Mouse (Mus musculus) embryonic facial prominence, embryonic 11.5 days (tissue): ENCODE measurements around the gene Cox20. TPM values are rescaled to one million over a fixed set of nuclear protein-coding genes. Genes with fewer than 3 reads are reported as not detected.
A peak's percentile ranks its signal among the peaks of the same experiment; 100 is the strongest.

Experiments
- ATAC-seq: fragments of 200-750 bp; cut with Nextera tagmentation; replicated peaks from 2 replicates; pipeline ENCODE4 v1.8.0; 2017; ENCODE audit warnings: low read depth; ENCODE audit not compliant: insufficient number of reproducible peaks, low FRiP score, low TSS enrichment
- DNase-seq: peaks from one replicate; pipeline ENCODE4 v3.0.0-alpha.2; 2015; ENCODE audit warnings: low spot score
- H3K27ac ChIP-seq: fragments of 300-500 bp; sonication (generic); replicated peaks from 2 replicates; pipeline ENCODE4 v1.5.1; 2014; ENCODE audit warnings: mild to moderate bottlenecking, low read depth, low read length, control low read depth
- H3K27me3 ChIP-seq: fragments of 300-500 bp; sonication (generic); 2 replicates; pipeline ENCODE4 v1.6.1; 2014; ENCODE audit warnings: mild to moderate bottlenecking, low read length, moderate library complexity, mixed read lengths; ENCODE audit not compliant: control insufficient read depth, insufficient read depth
- H3K36me3 ChIP-seq: fragments of 300-500 bp; sonication (generic); replicated peaks from 2 replicates; pipeline ENCODE4 v1.6.1; 2014; ENCODE audit warnings: low read depth, mild to moderate bottlenecking, low read length, moderate library complexity, mixed read lengths; ENCODE audit not compliant: control insufficient read depth, insufficient read depth
- H3K4me1 ChIP-seq: fragments of 300-500 bp; sonication (generic); 2 replicates; pipeline ENCODE4 v1.6.1; 2014; ENCODE audit warnings: low read length, mixed read lengths; ENCODE audit not compliant: control insufficient read depth, insufficient read depth
- H3K4me2 ChIP-seq: fragments of 300-500 bp; sonication (generic); 2 replicates; pipeline ENCODE4 v1.6.1; 2014; ENCODE audit warnings: low read depth, mild to moderate bottlenecking, control low read depth, low read length, moderate library complexity
- H3K4me3 ChIP-seq: fragments of 300-500 bp; sonication (generic); 2 replicates; pipeline ENCODE4 v1.5.1; 2014; ENCODE audit warnings: low read depth, low read length, control low read depth
- H3K9ac ChIP-seq: fragments of 300-500 bp; sonication (generic); replicated peaks from 2 replicates; pipeline ENCODE4 v1.6.1; 2014; ENCODE audit warnings: mild to moderate bottlenecking, control low read depth, low read length
- H3K9me3 ChIP-seq: fragments of 300-500 bp; sonication (generic); replicated peaks from 2 replicates; pipeline ENCODE4 v1.6.1; 2016; ENCODE audit warnings: mild to moderate bottlenecking, low read length, inconsistent platforms, mixed read lengths; ENCODE audit not compliant: control insufficient read depth
- WGBS: fragments of 180-500 bp; shearing (Covaris S2); extraction: QIAGEN DNeasy Blood & Tissue Kit; methylation state at CpG from one replicate; pipeline ENCODE4 v1.1.7; 2014; 5-methylcytosine and 5-hydroxymethylcytosine counted together
- polyA plus RNA-seq: library from polyadenylated mRNA; unstranded; fragments of >200 nt; fragmentation: Nextera tagmentation; extraction: Ambion mirVana; gene quantifications from 2 replicates; pipeline ENCODE4 v1.2.1, GENCODE M21; 2014

The Cox20 gene
- polyA plus RNA-seq, 1 experiment from 2014 or later = 120 TPM

DNA sequence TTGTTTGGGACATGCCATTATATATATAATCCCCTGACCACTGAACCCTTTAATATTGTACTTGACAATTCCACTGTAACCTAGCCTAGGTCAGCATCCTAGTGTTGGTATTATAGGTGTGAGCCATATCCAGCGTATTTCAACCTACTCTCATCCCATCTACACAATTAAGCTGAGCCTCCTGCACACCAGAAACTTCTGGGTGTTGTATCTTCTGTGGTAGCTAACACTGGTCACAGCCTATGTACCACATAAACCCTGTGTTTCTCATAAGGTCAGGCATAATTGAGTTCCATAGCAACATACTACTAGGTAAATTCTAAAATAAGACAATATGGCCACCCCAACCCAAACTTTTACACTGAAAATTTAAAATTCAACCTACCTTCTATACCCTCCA is 4.3 kb downstream of the Cox20 start:
- Histone ChIP-seq H3K27me3 (no peaks in the 10 kb centered on the region), H3K4me2 (no peak overlapping the region), H3K4me3 (no peak overlapping the region), H3K9me3 (no peaks in the 10 kb centered on the region), H3K9ac (no peak overlapping the region), H3K27ac (no peak overlapping the region), H3K36me3 (peaks cover 4% of the 10 kb centered on the region; the same call in 1 of the 2 replicates), H3K4me1 (no peaks in the 10 kb centered on the region)
- ATAC-seq (no peak), DNase-seq (no peak)
- 89% methylated on average over 1 of the region's 1 CpGs for WGBS

DNA sequence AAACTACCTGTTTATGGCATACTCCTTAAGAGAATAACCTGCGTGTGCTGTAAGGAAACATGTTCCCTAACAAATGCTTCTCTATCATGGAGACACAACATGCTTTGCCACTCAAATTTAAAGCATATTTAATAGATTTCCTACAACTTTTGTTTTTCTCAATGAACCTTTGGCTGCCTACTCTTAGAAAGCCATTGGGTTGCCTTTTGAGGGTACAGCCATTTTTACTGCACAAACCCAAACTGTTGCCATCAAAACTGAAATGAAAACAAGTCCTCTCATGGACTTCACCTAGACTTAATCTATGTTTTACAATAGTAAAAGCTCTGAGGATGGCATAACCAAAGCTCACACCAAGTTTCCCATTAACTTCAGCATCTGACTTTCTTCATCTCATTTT is 5.6 kb downstream of the Cox20 start:
- peaks cover 4% of the 10 kb centered on the region; the same call in 1 of the 2 replicates for H3K36me3 ChIP-seq
- H3K4me2 ChIP-seq = no peak overlapping the region
- no peak for DNase-seq
- H3K4me1 ChIP-seq = no peaks in the 10 kb centered on the region
- no peaks in the 10 kb centered on the region for H3K27me3 ChIP-seq
- no peak overlapping the region for H3K9ac ChIP-seq
- 98% methylated on average over 1 of the region's 1 CpGs for WGBS
- ATAC-seq = no peak
- no peaks in the 10 kb centered on the region for H3K9me3 ChIP-seq
- H3K27ac ChIP-seq = no peak overlapping the region
- no peak overlapping the region for H3K4me3 ChIP-seq

DNA sequence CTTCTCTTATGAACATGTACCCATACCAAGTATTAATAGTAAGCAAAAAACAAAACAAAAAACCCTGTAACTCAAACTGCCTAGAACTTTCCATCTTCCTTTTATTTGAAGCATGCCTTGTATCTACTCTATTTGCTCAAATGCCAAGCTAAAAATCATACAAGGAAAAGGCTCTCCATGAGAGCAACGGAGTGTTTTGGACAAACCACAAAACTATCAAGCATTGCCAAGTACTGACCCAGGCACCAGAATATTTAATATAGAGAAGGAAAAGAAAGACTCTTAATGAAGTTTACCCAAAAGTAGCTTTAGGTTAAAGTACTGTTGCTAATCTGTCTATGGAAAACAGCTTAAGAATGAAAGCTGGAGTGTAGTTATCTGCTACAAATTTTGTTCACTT is 7.4 kb downstream of the Cox20 start:
- Histone ChIP-seq H3K27me3 (no peaks in the 10 kb centered on the region), H3K4me3 (no peak overlapping the region), H3K9ac (no peak overlapping the region), H3K9me3 (no peaks in the 10 kb centered on the region), H3K4me2 (no peak overlapping the region), H3K4me1 (no peaks in the 10 kb centered on the region), H3K36me3 (peaks cover 4% of the 10 kb centered on the region), H3K27ac (no peak overlapping the region)
- 98% methylated on average over 1 of the region's 1 CpGs for WGBS
- DNase-seq (no peak), ATAC-seq (no peak)

DNA sequence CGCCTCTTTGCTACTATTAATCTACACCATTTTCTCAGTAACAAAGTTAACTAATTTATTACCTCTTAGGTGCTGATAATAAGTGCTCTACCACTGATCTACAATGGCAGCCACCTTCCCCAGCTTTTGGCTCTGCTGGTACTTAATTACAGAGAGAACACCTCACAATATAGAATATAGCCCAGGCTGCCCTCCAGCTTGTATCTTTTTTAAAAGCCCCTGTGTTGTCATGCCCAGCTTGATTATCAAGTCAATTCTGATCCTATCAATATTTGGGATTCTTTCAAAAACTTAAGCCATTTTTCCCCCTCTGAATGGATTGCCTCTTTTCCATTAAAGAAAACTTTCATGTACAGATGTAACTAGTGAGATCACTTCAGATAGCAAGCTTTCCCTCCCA is 8.0 kb downstream of the Cox20 start:
- Histone ChIP-seq H3K4me1 (no peaks in the 10 kb centered on the region), H3K9ac (no peak overlapping the region), H3K4me2 (no peak overlapping the region), H3K4me3 (no peak overlapping the region), H3K27me3 (no peaks in the 10 kb centered on the region), H3K9me3 (no peaks in the 10 kb centered on the region), H3K27ac (no peak overlapping the region), H3K36me3 (peaks cover 4% of the 10 kb centered on the region)
- ATAC-seq = no peak
- 88% methylated on average over 1 of the region's 1 CpGs for WGBS
- no peak for DNase-seq

DNA sequence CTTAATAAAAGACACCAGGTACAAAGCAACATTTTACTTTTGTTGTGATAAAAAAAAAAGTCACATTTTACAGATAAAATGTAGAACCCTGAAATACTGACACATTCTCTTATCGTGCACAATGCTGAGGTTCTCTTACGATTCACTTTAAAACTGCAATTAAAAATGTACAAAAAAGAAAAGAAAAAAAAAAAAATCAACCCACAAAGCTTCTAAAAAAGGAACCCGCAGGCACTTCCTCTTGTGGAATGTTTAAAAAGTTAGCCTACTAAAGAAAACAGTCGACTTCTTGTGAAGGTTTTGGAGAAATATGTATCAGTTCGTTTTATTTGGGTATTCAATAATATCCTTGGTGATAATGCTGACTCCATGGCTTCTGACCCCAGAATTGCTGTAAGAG is 10.1 kb downstream of the Cox20 start:
- no peaks in the 10 kb centered on the region for H3K4me1 ChIP-seq
- peaks cover 3% of the 10 kb centered on the region for H3K36me3 ChIP-seq
- no peak overlapping the region for H3K4me3 ChIP-seq
- ATAC-seq (no peak), DNase-seq (no peak)
- H3K27me3 ChIP-seq = no peaks in the 10 kb centered on the region
- no peak overlapping the region for H3K9ac ChIP-seq
- H3K9me3 ChIP-seq = no peaks in the 10 kb centered on the region
- WGBS = 86% methylated on average over 5 of the region's 5 CpGs
- no peak overlapping the region for H3K27ac ChIP-seq
- H3K4me2 ChIP-seq = no peak overlapping the region

DNA sequence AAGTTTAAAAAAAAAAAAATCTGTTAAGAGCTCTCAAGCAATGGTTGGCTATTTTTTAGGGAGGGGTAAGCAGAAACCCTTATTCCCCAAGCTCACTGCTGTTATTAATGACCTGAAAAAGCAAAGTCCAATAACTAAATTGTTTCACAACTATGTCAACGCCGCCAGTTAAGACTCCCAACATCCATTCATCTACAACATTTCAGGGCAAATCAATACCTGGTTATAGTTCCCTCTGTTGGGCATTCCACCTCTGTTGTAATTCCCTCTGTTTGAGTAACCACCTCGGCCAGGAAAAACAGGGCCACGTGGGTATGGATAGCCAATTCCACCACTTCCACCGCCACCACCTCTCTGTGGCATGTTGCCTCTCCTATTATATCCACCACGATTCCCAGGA is 11.0 kb downstream of the Cox20 start:
- Histone ChIP-seq H3K4me3 (no peak overlapping the region), H3K27me3 (no peaks in the 10 kb centered on the region), H3K36me3 (peaks cover 3% of the 10 kb centered on the region), H3K4me1 (no peaks in the 10 kb centered on the region), H3K27ac (no peak overlapping the region), H3K9me3 (no peaks in the 10 kb centered on the region), H3K9ac (no peak overlapping the region), H3K4me2 (no peak overlapping the region)
- no peak for DNase-seq
- no peak for ATAC-seq
- 77% methylated on average over 6 of the region's 6 CpGs for WGBS

DNA sequence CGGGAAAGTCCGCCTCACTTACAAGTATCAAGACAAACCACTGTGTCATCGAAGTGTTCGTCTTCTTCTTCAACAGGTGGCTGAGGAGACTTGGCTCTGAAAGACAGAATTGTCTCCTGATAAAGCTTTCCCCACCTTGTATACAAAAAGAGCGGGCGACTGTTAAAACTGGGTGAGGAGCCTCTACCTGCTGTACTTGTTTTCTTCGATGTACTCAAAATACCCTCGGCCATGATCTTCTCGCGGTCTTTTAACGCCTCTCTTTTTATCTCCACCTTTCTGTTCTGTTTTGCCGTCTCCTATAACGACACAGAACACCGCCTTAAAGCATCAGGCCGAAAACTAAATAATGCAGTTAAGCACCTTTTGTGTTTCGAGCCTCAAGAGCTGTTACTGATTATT is 16.9 kb downstream of the Cox20 start:
- Histone ChIP-seq H3K4me2 (peak overlapping the region; percentile 38), H3K9me3 (no peaks in the 10 kb centered on the region), H3K36me3 (peaks cover 3% of the 10 kb centered on the region), H3K4me3 (peak overlapping the region; percentile 100), H3K4me1 (no peaks in the 10 kb centered on the region), H3K27ac (peak overlapping the region; percentile 99; the same call in 1 of the 2 replicates), H3K9ac (peak overlapping the region; percentile 100), H3K27me3 (no peaks in the 10 kb centered on the region)
- DNase-seq (peak; percentile 40), ATAC-seq (no peak)
- WGBS = under 1% methylated on average over 16 of the region's 16 CpGs

DNA sequence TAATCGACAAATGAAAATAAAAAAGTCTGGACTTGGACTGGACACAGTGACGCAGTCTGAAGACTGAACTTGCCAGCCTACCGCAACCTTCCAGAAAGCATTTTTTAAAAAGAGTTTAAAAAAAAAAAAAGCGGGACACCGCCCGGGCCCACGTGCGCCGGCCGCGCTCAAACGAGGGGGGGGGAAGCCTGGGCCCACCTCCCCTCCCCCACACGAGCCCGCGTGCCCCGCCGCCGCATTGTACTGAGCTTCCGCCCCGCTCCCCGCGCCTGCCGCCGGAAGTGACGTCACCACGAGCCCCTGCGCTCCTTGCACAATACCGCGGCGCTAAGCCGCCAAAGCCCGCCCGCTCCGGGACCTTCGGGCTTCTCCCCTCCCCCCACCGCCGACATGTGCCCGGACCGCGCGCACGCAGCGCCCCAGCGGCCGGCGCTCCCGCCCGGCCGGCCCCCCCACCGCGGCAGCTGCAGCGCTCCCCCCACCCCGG is 17.4 kb downstream of the Cox20 start:
- Histone ChIP-seq H3K4me3 (peak overlapping the region; percentile 100), H3K27ac (peak overlapping the region; percentile 99), H3K27me3 (no peaks in the 10 kb centered on the region), H3K9ac (peak overlapping the region; percentile 100), H3K36me3 (peaks cover 3% of the 10 kb centered on the region), H3K4me1 (no peaks in the 10 kb centered on the region), H3K9me3 (no peaks in the 10 kb centered on the region), H3K4me2 (peak overlapping the region; percentile 38; the same call in 1 of the 2 replicates)
- ATAC-seq = peak; percentile 94
- DNase-seq = peak; percentile 96
- WGBS = 0% methylated on average over 28 of the region's 53 CpGs
